Mouse (Mus musculus) left cerebral cortex, postnatal 4 days (tissue): ENCODE data around the gene Ssc4d. TPM values are rescaled to one million over a fixed set of nuclear protein-coding genes. Genes with fewer than 3 reads are reported as not detected.
A peak's percentile ranks its signal among the peaks of the same experiment; 100 is the strongest.

Experiments used
- DNase-seq: peaks from one replicate; pipeline ENCODE4 v3.0.0-alpha.2; 2022
- intact Hi-C: fragments of 180-260 bp; cut with DNase I; formaldehyde crosslinking; loops from one replicate; pipeline ENCODE4 v1.15.1; 2025
- total RNA-seq, 2 experiments: library from RNA; stranded (reverse); gene quantifications; 2 replicates each; pipeline ENCODE4 v1.2.3; 2021

Gene Ssc4d
- total RNA-seq, 2 experiments from 2014 or later = 2.0 to 2.7 TPM

DNA sequence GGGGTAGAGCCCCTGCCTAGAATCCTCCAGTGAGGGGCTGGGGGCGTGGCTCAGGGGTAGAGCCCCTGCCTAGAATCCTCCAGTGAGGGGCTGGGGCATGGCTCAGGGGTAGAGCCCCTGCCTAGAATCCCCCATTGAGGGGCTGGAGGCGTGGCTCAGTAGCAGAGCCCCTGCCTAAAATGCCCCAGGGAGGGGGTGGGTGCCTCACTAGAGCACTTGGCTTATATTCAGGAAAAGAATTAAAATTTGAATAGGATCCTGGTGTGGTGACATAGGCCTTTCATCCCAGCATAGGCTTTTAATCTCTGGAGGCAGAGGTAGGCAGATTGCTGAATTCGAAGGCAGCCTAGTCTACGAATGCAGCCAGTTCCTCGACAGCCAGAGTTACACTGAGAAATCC lies 5.0 kb upstream of the Ssc4d start:
- intact Hi-C loops = no loop called here
- DNase-seq = no peak

DNA sequence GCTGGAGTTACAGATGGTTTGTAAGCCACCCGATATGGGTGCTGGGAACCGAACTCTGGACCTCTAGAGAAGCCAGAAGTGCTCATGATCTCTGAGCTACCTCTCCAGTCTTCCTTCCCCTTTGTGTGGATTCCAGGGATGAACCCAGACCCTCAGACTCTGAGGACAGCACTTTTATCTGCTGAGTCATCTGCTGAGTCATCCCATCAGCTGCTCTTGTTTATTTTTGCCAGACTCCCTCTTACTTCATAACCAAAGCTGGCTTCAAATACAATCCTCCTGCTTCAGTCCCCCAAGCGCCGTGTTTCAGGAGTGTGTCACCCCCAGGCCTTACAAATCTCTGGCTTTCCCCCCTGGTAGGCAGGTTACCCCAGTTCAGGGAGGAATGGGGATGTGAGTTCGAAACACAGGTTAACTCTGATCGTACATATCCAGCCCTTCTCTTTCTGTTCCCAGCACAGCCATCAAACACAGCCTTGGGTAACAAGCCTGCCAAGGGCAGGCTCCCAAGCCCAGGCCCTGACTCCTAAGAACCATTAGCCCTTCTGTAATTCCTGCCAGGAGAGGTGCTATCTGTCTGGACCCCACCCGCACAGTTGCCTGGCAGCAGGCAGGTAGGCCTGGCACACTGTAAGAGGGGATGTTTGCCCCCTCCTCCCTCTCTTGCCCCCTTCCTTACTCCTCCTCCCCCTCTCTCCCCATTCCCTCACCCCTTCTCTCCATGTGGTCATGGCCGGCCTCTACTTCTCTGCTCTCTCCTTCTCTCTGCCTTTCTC lies 1.8 kb upstream of the Ssc4d start:
- intact Hi-C loops = no loop called here
- no peak for DNase-seq

DNA sequence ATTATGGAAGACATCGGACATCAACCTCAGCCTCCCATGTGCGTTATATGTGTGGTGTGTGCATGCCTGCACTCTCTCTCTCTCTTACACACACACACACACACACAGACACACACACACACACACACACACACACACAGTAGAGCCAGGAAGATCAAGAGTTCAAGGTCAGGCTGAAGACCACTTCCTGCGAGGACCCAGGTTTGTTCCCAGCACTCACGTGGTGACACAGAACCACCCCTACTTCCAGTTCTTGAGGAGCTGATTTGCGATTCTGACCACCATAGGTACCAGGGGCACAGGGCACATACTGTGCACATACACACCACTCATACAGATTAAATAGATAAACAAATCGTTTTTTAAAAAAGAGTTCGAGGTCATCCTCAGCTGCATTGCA lies 2.5 kb downstream of the Ssc4d start:
- no peak for DNase-seq
- intact Hi-C loops = no loop called here

DNA sequence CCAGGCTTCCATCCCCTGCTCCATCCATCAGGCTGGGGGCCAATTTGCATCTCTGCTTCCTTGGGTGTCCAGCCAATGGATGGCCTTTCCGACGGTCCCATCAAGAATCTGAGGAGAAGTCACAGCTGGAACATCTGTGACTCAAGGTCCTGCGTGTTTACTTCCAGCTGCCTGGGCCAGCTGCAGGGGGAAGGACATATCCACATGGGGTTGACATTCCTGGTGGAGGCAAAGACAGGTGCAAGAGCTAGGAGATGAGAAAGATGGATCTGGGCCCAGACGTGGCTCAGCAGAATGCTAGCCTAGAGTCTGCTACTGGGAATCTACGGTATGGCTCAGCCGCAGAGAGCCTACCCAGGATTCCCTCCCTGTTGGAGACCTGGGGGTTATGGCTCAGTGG lies 4.1 kb downstream of the Ssc4d start:
- no peak for DNase-seq
- intact Hi-C loops = no loop called here

DNA sequence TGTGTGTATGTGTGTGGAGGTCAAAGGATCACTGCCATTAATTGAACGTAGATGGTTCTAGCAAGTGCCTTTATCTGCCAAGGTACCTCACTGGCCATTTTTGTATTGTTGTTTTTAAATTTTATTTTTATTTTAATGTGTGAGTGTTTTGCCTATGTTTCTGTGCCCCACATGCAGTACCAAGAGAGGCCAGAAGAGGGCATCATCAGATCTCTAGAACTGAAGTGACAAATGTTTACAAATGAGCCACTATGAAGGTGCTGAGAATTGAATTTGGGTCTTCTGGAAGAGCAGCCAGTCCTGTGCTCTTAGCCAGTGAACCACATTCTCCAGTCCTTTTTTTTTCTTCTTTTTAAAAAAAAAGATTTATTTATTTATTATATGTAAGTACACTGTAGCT lies 5.5 kb downstream of the Ssc4d start:
- intact Hi-C loops = no loop called here

DNA sequence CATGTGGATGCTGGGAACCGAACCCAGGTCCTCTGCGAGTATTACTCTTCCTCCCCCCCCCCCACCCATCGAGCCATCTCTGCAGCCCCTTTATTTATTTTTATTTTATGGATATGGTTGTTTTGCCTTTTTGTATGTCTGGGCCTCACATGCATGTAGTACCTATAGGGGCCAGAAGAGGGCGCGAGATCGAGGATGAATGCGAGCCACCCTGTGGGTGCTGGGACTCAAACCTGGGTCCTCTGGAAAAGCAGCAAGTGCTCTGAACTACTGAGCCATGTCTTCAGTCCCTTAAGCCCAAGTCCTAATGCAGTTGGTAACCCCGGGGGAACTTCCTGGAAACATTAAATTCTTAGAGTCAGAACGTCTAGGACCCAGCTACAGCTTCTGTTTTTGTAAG lies 7.5 kb downstream of the Ssc4d start:
- intact Hi-C loops = no loop called here
- DNase-seq = no peak

More for the DNA sequence above, 5.5 kb downstream of the Ssc4d start:
- DNase-seq = peak; percentile 42

DNA sequence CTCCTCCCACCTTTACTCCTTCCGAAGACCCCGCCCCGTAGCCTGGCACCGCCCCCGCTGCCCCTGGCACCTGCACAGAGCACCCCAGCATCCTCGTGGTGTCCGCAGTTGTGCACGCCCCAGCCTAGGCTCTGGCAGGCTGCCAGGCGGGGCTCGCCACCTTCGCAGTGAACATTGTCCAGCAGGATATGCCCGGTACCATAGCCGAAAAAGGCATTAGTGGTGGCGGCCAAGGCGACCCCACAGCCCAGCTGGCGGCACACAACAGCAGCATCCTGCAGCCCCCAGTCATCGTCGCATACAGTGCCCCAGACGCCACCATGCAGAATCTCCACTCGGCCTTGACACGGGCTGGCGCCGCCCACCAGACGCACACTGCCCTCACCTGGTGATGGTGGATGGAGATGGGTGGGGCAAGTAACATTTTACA lies 8.8 kb downstream of the Ssc4d start:
- intact Hi-C loops = no loop called here
- DNase-seq = peak; percentile 38

DNA sequence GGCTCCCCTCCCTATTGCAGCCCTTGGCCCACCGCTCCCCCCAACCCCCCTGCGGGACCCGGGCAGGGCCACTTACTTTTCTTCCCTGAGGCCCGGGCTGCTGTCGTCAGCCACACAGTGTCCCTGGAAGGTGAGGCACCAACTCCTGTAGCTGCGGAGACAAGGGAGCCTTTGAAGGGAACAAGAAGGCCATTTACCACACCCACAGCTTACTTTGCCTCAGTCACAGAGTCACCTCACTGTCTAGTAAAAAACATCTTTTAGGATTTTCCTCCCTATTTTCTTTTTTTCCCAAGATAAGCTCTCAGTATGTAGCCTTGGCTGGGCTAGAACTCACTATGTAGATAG lies 11.1 kb downstream of the Ssc4d start:
- intact Hi-C loops = no loop called here
- no peak for DNase-seq

DNA sequence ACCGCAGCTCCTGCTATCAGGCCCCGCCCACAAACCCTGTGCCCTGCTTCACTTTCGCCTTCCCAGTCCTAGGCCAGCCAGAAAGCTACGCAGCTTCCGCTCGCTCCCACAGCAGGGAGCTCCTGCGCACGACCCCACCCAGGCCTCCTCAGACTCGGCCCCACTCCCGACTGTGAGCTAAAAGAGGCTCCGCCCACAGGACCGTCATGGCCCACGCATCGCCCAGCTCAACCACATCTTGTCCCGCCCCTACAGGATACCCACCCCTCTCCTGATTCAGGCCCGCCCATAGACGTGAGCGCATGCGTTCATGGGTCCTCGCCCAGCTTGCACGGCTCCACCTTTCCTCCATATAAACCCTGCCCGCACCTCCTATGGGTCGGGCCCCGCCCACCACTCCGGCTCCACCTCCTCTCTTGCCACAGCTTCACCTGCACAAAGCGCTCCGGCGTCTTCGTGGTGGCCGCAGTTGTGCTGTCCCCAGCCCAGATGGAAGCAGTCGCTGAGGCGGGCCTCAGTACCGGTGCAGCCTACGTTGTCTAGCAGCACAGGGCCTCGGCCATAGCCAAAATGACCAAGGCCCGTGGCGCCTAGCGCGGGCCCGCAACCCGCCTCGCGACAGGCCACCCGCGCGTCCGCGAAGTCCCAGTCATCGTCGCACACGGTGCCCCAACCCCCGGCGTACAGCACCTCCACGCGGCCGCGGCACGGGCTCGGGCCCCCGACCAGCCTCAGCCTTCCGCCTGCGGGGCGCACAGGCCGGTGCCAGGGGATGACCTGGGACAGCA lies 11.6 kb downstream of the Ssc4d start:
- DNase-seq = peak; percentile 99
- intact Hi-C loops = no loop called here

DNA sequence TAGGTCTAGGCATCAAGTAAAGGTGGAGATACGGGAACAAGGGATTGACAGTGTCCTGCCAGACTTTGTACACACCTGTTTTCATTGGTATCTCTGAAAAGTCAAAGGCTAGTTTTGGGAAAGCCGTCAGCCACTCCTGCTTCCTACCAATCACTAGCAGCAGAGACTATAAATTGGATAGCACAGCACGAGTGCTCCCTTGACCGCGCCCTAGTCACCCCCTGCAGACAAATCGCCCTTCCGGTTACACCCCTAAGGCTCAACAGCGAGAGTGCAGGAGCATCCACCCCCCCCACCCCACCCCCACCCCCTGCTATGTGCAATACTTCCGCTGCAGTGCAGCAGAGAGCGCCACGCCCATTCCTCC lies 12.2 kb downstream of the Ssc4d start:
- no peak for DNase-seq
- intact Hi-C loops = no loop called here

DNA sequence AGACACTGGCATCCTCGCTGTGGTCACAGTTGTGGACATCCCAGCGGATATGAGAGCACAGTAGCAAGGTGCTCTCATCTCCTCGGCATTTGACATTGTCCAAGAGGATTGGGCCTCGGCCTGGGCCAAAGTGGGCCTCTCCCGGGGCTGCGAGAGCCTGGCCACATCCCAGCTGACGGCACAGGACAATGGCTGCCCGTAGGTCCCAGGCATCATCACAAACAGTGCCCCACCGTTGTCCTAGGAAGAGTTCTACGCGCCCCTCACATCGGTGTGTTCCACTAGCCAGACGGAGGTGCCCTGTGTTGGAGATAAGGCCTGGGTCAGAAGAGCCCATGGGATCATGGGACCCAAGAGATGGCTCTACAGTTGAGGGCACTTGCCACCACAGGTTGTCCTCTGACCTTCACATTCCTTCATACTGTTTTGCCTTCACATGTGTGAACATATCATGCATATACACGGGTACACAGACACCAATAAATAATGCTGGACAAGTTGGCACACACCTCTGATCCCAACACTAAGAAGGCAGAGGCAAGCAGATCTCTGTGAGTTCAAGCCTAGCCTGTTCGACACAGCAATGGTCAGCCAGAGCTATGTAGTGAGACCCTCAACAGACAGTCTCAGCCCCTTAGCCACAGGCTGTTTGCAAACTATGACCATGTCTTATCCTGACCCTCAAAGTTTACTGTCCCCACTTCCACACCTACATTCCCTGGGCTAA lies 13.3 kb downstream of the Ssc4d start:
- DNase-seq = no peak
- intact Hi-C loops = no loop called here

DNA sequence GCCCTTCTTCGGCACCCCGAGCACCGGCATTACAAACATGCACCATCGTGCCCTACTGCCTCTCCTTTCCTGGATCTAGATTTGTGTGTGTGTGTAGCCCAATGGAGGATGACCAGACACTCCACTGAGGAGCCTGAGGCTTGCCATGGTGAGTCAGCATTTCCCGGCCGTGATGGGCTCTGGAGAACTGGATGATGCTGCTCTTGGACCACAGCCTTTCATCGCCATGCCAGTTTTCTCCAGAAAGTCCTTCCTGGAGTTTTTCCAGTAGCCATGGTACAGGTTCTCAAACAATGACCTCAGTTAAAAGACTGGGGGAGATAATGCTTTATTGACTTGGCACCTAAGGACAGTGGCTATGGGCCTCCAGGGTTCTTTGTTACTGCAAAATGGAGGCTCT lies 14.4 kb downstream of the Ssc4d start:
- no peak for DNase-seq
- intact Hi-C loops = no loop called here

DNA sequence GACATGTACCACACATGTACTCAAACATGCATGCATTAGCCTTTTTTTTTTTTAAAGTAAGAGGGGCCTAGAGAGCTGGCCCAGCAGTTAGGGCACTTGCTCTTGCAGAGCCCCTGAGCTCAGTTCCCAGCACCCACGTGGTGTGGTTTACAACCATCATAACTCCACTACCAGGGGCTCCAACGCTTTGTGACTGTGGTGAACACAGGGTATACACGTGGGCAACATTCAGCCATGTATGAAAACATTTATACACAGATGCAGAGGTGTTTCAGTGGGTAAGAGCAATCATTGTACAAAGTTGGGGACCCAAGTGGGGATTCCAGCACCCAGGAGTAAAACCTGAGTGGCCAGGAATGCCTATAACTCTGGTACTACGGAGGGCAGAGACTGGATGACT lies 16.0 kb downstream of the Ssc4d start:
- intact Hi-C loops = no loop called here
- no peak for DNase-seq

DNA sequence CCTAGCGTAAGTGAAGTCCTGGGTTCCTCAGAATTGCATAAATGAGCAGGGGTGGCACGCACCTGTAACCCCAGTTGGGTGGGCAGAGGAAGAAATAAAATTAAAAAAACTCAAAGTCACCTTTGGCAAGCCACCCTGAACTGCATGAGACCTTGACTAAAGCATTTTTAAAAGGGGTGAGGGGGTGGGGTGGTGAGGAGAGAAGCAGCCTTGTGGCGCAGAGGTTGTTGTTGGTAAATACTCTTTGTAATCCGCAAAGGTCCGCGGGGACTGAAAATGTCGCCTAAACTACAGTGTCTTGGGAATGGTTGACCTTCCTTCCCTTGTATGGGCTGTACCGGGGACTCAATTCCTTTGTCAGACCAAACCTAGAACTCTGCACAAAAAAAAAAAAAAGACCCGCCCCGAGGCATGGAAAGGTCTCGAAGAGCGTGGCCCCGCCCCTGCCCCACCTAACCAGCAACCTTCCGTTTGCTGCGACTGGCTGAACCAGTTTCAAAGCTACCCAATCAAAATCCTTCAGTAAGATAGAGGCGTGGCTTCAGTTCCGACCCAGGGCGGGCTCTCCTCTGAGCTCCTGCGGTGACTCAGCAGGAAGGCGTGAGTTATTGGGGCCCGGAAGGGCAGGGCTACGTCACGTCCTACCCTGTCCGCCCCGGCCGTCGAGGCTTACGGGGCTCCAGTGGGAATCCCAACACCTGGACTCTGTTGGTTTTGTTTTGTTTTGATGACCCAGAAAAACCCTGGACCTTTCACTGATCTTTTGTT lies 16.9 kb downstream of the Ssc4d start:
- DNase-seq = peak; percentile 87
- intact Hi-C loops = no loop called here

DNA sequence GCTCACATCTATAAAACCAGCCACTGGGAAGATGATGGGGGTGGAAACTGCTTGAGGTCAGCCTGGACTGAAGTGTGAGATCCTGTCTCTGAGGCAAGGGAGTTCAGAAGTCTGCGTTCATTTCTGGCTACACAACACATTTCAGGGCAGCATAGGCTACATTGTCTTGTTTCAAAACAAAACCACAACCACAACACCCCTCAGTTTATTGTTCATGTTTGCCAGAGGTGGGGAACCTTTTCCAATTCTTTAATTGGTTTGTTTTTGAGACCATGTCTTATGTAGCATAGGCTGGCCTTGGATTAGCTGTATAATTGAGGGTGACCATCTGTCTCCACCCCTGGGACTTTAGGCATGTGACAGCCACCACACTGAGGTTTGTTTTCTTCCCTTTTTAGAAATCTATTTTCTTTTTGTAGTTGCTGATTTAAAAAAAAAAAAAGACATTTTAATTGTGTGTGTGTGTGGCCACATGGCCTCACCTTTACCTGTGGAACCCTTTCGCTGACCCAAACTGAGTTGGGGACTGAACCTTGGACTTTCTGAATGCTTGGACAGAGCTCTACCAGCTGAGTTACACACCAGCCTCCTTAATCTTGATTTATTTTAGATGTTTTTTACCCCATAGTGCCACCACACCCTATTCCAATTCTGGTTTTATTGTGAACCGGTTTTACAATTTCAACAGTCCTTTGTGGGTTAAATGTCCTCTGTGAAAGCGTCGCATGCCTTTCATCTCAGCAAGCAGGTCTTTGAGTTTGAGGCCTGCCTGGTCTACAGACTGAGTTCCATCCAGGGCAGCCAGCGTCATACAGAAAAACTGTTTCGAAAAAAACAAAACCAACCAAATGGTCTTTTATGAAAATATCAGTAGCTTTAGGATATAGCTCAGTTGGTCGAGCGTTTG lies 17.8 kb downstream of the Ssc4d start:
- no peak for DNase-seq
- intact Hi-C loops = no loop called here

DNA sequence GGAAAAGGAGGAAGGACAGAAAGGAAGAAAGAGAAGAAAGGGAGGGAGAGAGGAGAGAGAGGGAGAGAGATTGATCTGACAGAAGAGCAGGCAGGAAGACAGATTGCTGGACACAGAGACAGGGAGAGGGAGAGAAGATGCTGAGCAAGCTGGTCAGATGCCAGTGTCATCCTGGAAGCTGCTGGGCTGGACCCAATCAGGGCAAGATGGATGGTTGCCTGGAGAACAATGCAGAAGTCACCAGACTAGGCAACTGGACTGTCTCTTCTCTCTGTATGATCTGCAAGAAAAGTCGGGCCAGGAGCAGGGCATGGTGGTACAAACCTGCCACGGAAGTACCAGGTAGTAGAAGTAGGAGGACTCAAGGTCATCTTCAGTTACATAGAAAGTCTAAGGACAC lies 21.5 kb downstream of the Ssc4d start:
- no peak for DNase-seq
- intact Hi-C loops = no loop called here

DNA sequence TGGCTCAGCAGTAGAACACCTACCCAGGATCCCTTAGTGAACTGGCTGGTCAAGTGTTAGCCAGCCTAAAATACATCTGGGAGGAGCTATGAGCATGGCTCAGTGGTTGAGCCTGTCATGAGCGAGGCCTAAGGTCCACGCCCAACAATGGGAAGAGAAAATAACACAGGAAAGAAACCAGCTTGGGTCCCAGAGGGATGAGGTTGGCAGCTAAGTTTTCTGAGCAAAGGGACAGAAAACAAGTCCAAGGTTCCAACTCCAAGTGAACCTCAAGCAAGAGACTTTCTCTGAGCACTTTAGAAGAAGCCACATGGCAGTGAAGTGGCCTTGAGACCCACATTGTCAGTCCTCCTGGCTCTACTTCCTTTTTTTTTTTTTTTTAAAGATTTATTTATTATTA lies 22.7 kb downstream of the Ssc4d start:
- intact Hi-C loops = no loop called here

DNA sequence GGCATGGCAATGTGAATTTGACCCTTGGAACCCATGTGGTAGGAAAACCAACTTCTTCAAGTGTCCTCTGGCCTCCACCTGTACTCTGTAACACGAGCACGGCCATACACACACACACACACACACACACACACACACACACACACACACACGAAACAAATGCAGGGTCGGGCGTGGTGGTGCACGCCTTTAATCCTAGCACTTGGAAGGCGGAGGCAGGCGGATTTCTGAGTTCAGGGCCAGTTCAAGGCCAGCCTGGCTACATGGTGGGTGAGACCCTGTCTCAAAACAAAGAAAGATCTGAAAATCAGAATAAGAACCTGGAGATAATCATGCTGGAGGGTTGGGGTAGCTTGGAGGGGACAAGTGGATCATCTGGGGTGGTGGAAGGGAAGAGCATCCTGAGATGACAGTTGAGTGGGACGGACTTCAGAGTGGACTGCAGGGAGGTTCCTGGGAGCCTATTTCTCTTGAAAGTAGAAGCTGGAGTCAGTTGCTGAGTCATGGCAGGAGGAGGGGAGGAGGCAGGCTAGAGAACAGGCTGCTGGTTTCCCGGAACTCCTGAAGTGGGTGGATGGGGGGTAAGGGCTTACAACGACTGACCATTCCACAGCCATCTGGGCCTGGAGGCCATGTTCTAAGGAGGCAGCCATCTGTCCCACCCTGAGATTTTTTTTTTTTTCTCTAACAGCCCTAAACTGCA lies 23.5 kb downstream of the Ssc4d start:
- intact Hi-C loops = no loop called here
- DNase-seq = no peak

More for the DNA sequence above, 22.7 kb downstream of the Ssc4d start:
- no peak for DNase-seq

DNA sequence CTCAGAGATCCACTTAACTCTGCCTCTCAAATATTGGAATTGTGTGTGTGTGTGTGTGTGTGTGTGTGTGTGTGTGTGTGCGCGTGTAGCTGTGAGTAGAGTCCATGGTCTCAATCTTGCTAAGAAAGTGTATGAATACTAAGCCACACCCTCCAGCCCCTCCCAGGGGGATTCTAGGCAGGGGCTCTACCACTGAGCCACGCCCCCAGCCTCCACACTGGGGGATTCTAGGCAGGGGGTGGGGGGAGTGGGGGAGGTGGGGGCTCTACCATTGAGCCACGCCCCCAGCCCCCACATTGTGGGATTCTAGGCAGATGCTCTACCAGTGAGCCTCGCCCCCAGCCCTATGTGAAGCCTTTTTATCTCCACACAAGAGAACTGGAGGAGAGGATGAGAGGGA lies 27.7 kb downstream of the Ssc4d start:
- no peak for DNase-seq
- intact Hi-C loops = no loop called here
